Mouse (Mus musculus) ZHBTc4 (cell line): ENCODE measurements around the gene Tmtc1.
A peak's percentile ranks its signal among the peaks of the same experiment; 100 is the strongest.

Source experiments
- DNase-seq: peaks from one replicate; pipeline ENCODE4 v3.0.0-alpha.2; 2011; ENCODE audit warnings: low read depth, low spot score

The Tmtc1 gene

DNA sequence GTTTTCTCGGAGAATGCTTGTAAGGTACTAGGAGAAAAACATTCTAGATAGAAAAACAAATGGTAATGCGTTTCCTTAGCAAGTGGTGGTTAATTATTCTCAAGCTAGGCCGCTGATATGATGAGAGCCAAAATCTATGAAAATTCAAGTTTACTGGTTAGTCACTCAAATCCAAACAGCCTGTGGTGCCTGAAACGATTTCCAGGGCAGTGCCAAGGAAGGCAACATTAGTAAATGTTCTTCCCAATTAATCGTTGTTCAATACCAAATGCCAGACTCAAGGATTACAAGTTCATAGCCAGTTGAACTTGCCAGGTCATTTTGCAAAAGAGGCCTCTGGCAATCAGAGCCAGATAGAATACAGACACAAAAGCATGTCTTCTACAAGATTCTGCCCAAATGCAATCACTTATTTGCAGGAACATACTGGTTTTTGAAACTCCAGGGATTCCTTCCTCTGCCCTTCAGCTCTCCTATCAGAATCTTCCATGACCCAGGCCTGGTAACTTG, 128.6 kb downstream of the Tmtc1 start:
- no peak for DNase-seq

DNA sequence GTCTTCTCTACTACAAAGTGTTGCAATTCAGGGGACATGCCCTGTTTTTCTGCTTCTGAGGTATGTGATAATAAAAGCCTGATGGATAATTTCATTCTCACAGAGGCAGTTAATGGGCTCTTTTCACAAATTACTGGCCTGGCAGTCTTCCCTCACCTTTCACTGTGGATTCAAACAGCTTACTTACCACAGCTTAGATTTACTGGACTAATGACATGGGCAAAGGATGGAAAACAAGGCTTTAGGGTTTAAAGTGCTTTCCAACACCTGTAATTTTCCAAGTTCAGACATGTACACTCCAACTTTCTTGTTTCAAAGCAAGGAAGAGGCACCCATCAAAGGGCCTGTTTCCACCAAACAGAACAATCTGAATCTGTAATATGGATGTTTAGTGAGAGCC, 129.1 kb downstream of the Tmtc1 start:
- no peak for DNase-seq

DNA sequence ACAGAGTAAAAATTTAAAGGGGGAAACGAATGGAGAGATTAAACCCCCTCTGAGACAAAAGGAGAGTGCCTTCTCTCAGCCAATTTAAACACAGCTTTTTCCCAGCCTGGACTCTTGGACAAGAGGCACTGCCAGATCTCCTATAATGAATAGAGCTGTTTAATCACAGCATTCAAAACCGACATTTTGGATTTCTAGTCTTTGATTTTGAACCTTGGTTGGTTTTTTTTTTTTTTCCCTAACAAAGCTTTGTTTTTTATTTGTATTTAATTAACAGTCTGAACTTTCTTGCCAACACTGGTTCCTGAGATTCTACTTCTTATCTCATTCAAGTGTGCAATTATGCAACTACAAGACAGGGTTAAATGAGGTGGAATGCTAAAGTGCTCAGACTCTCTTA, 133.2 kb downstream of the Tmtc1 start:
- DNase-seq, result no peak

DNA sequence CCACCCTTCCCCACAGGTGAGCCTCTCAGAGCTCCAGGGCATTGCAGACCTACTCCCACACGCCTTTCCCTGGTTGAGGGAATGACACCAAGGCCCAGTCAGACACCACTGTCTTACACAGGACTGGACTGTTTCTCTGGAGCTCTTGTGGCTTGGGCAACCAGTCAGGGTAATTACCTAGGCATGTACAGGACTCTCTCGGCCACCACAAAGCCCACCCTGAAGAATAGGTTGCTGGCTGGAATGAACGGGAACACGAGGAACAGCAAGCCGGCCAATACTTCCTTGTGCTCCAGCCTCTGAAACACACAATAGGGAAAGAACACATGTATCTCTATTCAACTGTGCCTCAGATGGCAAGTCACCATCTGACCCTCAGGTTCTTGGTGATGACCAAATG, 138.4 kb downstream of the Tmtc1 start:
- DNase-seq, result no peak

DNA sequence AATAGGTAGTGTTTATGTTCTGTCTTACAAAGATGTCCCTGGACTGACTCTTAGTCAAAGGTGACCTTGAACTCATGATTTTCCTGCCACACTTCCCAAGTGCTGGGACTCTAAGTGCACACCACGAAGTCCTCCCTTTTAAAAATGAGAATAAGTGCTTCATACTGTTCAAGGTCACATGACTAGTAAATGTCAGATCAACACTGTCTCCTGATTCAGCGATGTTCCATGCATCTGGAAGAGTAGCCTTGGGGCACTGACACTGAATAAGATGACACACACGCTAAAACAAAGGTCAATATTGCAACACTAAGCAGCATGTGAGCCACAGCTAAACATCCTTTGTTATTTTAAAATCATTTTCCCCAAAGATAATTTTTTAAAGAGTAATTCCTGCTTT, 139.0 kb downstream of the Tmtc1 start:
- no peak for DNase-seq

DNA sequence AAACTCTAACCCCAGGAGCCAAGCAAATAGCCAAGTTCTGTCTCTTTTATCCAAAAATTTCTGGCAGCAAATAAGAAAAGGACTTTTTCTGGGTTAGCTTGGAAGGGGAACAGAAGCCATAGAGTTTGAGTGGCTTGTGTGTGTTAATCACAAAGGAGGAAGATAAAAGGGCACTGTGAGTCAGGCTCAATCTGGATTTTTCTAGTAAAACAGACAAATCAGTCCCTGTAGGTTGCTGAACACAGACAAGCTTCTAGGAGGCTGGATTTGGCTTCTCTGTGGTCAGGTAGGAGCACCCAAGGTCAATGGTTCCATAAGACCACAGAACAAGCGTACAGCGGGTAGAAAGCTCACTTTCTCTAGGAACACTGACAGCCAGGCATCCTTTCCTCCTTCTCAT, 141.9 kb downstream of the Tmtc1 start:
- peak; percentile 60 for DNase-seq

DNA sequence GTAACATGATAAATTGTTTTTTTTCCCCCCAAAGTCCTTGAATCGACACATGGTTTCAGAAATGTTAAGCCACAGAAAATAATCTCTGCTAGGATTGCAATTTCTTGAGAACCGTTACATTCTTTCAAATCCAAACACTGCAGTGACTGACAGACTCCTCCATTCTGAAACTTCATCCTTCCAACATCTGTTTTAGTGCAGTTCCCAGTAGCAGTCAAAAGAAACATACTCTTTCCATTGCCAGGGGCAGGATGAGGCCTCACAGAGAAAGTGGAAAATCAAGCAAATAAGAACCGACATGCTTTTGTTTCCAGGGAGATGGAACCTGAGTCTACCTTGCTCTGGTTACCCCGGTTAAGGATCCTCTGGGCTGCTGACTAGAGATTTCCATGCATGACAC, 147.1 kb downstream of the Tmtc1 start:
- DNase-seq, result no peak

DNA sequence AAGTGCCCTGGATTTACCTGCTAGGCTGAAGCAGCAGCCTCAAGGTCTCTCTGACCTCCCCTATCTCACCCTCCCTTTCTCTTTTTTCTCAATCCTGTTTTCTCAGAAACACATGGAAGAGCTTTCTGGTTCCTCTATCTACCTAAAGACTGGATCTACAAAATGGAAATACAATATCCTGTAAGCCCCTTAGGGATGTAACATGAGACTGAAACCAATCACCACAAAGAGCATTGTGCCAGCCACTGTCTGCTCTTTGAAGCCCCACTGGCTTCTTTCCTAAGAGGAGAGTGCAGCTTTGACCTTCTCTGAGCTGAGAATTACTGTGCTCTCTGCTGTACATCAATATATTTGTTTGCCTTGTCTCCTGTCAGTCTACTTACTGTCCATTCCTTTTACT, 147.8 kb downstream of the Tmtc1 start:
- no peak for DNase-seq

DNA sequence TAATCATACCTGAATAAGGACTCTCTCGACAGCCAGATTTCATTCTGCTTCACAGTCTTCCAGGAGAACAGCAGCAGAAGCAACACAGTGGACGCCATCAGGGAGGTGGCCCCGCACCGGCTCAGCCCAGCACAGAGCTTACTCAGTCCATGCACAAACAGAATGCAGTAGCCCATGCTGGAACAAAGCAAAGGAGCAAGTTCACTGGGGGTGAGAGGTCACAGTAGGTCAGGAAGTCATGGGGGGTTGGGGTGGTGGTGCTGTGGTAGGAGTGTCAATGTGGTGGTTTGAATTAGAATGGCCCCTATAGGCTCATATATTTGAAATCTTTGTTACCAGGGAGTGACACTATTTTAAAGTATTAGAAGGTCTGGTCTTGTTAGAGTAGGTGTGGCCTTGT, 149.7 kb downstream of the Tmtc1 start:
- DNase-seq, result peak; percentile 74

DNA sequence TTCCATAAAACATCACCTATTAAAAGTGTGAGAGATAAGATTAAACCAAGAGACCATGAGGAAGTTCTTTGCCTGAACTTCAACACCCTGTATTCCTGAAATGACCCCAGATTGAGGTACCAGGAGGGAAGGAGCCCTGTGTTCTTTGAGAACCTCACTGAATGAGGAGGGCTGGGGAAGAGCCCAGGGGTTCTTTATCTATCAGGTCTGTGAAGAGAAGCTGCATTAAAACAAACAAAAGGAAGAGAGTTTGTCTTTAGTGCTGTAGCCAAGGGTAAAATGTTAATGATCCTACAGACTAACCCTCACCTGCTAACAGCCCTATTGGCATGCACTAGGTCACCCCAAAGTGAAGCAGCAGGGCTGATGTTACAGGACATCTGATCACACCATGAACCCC, 153.3 kb downstream of the Tmtc1 start:
- DNase-seq, result no peak

DNA sequence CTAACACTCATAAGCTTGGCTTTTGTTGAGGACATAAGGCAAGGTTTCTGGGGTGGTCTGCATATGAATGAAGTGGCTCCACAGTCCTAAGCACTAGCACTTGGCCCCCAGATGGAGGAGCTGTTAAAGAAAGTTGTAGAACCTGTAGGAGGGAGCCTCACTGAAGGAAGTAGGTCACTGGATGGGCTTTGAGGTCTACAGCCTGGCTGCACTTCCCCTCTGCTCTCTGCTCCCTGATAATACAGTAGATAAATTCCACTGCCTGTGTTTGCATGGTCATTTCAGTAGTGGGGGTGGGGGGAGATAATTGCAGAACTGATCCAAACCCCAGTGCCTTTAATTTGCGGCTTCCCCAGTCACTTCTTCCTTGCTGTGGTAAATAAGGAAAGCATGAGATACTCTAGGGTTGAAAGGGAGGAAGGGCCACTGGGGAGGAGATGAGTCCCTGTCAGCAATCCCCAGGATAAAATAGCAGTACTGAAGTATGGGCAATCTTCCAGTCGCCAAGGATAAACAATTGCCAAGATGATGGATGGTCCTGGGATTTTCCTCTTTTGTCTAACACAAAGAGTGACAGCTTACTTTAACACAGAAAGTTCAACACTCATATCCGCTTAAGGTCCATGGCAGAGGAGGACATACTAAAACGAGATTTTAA, 160.8 kb downstream of the Tmtc1 start:
- no peak for DNase-seq

DNA sequence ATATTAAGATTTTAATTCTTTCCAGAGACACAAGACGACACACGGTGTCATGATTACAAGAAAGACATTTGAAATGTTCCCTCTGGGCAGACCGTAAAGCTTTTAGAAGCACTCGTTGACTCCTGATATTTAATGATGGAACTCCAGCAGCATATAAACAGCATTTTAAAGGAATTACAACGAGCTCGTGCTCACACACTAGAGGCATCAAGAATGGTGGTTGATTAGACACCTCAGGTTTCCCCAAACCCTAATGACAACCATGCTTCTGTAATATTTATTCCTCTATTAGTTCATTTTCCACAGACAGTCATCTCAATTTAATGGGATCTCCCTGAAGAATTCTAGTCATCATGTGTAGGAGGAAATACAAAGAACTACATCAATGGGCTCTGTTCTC, 164.9 kb downstream of the Tmtc1 start:
- DNase-seq, result no peak

DNA sequence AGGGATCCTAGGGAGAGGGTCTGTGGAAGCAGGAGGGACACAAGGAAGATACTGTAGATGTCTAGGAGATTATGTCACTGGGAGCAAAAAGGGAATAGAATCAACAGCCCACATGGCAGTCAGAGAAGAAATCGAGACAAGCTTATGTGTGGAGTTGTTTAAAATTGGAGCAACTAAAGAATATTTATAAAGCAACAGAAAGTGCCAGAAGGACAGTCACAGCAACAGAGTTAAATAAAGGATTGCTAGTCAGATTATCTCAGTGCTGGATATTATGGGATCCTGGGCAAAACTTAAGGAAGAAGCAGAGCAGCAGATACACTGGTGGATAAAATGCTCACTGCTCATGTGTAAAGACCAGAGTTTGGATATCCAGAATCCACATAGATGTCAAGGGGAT, 167.8 kb downstream of the Tmtc1 start:
- DNase-seq, result no peak

DNA sequence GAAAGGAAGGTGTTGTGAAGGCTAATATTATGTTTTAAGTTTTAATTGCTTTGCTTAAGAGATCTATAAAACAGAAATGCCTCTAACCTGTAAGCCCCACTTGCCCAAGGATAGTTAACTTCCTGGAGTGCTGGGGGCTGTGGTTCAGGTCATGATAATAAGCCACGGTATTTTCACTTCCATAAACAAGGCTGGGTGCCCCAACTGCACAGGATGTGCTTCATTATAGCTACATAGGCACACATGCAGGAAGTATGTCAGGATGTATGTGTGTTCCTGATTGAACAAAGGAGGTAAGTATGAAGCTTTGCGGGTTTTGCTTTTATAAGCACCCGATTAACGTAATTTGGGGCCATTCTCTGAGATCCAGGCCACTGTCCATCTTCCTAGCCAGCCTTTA, 169.1 kb downstream of the Tmtc1 start:
- no peak for DNase-seq

DNA sequence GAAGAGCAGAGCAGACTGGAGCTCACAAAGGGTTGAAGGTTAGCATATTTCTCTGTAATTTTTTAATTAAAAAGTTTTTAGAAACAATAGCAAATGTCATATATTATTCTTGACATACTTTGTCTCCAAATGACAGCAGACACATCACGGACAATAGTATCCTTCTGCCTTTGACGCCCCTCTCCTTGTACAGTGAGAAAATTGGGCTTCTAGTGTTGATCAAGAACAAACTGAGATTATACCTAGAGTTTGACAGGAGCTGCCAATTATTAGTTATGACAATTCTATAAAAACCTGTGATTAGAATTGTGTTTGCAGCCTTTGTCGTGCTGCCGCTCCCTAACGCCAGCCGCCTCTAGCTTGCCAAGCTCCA, 183.5 kb downstream of the Tmtc1 start:
- DNase-seq, result no peak

DNA sequence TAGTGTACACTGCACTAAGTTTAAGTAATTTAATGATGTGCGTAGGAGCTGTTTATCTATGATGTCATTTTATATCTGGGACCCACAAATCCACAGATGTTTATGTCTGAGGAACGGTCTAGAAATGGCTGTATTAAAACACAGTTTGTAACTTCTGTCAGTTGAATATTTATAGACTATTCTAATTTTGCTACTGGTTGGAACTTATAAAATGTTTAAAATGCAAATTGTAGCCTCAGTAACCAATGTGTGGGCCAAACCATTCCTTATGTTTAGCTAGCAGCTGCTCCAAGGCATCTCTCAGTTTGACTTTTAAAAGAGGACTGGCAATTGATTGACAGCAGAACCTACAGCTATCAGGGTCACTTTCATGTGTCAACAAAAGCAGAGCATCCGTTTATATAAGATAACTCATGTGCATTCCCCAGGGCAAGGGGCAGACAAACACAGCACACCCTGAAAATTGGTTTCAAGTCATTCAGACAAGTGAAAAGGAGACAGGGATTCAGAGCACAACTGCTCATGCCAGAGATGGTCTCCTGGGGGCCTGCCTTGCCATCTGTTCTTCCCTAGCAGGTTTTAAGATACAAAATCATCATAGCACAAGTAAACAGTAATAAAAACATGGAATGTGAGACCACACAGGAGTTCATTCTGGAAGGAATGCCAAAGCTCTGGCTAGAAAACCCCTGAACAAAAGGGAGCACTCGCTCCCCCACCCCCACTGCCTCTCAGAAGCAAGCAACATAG, 184.0 kb downstream of the Tmtc1 start:
- no peak for DNase-seq

DNA sequence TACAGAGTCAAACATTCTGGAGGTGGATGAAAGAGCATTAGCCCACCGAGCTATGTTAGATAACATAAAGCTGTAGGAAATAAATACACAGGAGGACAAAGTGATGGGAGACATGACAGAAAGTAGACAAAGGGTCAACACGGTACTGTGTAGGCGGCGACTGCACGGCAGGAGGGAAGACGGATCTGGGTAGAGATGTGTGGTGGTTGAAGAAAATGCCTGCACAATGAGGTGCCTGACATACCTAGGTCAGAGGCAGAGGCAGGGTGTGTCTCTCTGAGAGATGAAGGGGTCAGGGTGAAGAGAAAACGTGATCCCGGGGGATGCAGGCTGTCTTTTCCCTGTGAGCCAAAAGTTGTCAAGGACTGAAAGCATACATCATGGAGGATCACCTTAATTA, 185.1 kb downstream of the Tmtc1 start:
- no peak for DNase-seq

DNA sequence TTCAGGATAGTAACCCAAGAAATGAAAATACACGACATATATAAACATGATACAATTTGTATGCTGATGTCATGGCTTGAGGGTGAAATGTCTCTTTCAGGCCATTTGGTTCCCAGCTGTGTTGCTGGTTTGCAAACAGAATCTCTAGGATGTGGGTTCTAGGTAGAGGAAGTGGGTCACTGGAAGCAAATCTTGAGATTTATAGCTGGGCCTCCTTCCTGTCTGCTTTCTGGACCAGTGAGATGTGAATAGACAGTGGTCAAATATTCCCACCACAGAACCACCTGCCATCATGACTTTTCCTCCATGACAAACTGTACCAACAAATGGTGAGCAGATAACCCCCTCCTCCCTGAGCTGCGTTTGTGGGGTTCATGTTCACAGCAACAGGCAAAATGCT, 186.4 kb downstream of the Tmtc1 start:
- no peak for DNase-seq

DNA sequence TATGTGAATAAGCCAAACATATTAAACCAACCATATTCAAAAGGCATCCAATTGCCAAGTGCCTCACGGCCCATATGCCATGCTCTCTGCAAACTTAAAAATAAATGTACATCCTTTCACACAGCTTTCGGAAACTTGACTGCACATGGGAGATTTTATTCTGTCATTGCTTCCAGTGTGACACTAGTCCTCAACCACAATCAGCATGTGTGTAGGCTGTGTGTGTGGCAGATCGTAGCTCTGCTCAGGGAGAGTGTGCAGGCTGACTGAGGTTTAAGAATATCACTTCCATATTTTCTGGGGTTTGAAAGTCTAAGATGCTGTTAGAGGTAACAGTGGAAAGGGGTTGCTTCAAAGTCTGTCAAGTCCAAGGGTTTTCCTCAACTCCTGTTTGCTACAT, 188.1 kb downstream of the Tmtc1 start:
- no peak for DNase-seq

DNA sequence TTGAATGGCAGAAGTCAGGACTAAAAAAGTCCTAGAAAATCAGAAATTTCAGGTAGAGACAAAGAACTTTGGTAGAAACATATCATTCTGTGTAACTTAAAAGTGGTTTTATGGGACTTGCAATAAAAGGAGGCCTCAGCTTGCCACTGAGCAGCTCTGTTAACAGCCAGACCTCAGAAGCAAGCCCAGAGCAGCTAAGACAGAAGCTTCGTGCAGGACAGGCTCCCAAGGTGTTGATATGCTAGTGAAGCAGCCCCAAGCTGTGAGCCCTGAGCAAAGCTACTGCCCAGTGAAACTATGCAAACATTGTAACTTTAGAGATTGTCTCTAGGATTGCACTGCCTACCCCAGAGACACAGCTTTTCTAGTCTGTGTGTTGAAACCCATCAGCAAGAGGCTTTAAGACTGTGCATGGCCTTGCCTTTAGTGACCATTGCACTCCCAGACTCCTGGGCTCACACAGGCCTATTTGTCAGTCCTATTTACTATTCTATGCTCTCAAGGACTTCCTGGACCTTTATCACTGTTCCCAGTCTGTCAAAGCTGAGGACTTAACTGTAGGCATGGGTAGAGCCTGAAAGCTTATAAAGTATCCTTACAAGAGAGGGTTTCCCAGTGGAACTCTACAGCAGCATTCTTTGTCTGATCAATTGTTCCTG, 188.7 kb downstream of the Tmtc1 start:
- no peak for DNase-seq

DNA sequence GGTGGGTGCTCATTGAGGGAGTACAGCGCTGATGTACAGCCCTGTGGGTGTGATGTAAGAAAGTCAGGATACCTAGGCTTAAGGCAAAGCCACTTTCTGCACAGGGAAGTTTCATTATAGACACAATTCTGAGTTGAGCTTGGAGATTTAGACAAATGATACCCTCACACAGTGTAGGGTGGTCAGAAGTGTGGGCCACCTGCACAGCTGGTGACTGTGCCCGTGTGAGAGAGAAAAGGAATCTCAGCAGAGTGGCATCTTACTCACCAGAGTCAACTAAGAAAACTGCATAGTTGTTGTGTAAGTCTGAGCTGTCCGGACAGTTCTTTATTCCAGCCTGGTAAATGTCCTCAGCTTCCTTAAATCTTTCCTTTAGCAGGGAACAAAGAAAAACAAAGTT, 195.0 kb downstream of the Tmtc1 start:
- no peak for DNase-seq

DNA sequence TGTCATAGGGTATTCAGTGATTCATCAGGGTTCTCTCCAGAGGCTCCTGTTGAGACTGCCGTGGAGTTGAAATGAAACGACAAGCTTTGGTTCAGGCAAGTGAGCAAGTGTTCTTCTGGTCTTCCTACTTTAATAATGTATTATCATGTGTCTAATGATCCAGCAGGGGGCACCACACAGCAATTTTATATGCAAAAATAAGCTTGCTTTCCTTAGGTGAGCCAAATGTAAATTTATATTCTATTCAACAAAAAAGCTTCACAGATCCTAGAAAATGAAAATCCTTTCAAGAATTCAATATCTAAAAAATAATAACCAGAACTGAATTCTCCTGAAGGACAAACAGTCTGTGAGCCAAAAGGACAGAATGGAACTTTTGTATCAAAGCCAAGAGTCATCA, 195.6 kb downstream of the Tmtc1 start:
- peak; percentile 52 for DNase-seq

DNA sequence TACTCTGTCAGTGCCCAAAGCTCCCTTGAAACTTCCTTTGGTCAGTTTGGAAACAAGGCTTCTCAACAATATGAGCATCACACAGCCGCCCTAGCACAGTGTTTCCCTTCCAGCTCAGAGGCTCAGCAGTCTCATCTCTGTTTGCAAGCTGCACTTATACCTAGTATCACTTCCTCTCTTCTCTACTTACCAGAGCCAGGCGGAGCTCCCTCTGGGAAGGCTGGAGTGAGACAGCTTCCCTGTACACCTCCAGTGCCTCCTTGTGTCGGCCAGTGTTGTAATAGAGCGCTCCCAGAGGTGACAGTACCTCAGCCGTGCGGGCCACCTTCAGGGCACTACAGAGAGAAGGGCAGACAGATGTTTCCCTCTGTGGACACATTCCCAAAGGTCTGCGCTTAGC, 197.6 kb downstream of the Tmtc1 start:
- no peak for DNase-seq
